Mouse (Mus musculus): ENCODE measurements around the gene Sorbs1. TPM values are rescaled to one million over a fixed set of nuclear protein-coding genes. Genes with fewer than 3 reads are reported as not detected.

The Sorbs1 gene
- polyA plus RNA-seq, 1 experiment from 2014 or later, result 35.7 TPM

DNA sequence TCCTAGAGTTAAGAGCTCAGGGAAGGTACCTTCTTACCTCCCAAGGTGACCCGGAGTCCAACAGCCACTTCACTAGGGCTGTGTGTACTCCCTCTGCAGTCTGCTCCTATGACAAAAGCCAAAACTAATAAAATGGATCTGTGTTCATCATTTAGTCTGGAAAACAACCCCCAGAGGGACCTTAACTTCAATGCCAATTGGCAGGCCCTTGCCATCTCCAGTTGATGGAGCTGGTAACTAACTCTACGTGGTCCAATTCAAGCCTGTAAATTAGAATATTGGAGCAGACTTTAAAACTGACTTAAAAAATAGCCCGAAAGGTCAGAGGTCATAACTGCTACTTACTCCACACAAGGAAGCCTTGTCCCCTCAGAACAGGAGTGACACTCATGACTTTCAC lies 45.3 kb downstream of the Sorbs1 start:
- no peak overlapping the region for H3K4me3 ChIP-seq (ENCODE audit: low read depth, low read length)
- WGBS, result 75% methylated on average over 3 of the region's 3 CpGs

GRCm38 (mm10) chr19:40467810-40468209 lies 45.8 kb downstream of the Sorbs1 start:
- WGBS, result 80% methylated on average over 9 of the region's 9 CpGs
- H3K4me2 ChIP-seq (ENCODE audit: low read depth, low read length), result no peak overlapping the region
- H3K27ac ChIP-seq (replicated peaks; ENCODE audit: low read depth, low read length), result no peak overlapping the region
- no peak overlapping the region for H3K4me3 ChIP-seq (ENCODE audit: low read depth, low read length)
- ATAC-seq (replicated peaks; ENCODE audit: insufficient number of reproducible peaks, low FRiP score, low TSS enrichment, low read depth) (no peak), DNase-seq (ENCODE audit: low spot score) (no peak)
- no peaks in the 10 kb centered on the region for H3K27me3 ChIP-seq (ENCODE audit: control insufficient read depth, insufficient read depth, low read length)
- no peaks in the 10 kb centered on the region for H3K9me3 ChIP-seq (replicated peaks; ENCODE audit: control insufficient read depth, low read length)
- H3K9ac ChIP-seq (replicated peaks; ENCODE audit: low read length), result no peak overlapping the region
- no peaks in the 10 kb centered on the region for H3K4me1 ChIP-seq (ENCODE audit: control insufficient read depth, insufficient read depth, low read length)
- no peaks in the 10 kb centered on the region; the same call in 1 of the 2 replicates for H3K36me3 ChIP-seq (replicated peaks; ENCODE audit: control insufficient read depth, insufficient read depth, low read depth, low read length)

More for the DNA sequence above, 45.3 kb downstream of the Sorbs1 start:
- H3K27ac ChIP-seq (replicated peaks; ENCODE audit: low read depth, low read length), result no peak overlapping the region
- no peak overlapping the region for H3K4me2 ChIP-seq (ENCODE audit: low read depth, low read length)
- H3K9ac ChIP-seq (replicated peaks; ENCODE audit: low read length), result no peak overlapping the region
- ATAC-seq (replicated peaks; ENCODE audit: insufficient number of reproducible peaks, low FRiP score, low TSS enrichment, low read depth) (no peak), DNase-seq (ENCODE audit: low spot score) (no peak)
- H3K27me3 ChIP-seq (ENCODE audit: control insufficient read depth, insufficient read depth, low read length), result no peaks in the 10 kb centered on the region
- no peaks in the 10 kb centered on the region for H3K9me3 ChIP-seq (replicated peaks; ENCODE audit: control insufficient read depth, low read length)
- no peaks in the 10 kb centered on the region; the same call in 1 of the 2 replicates for H3K36me3 ChIP-seq (replicated peaks; ENCODE audit: control insufficient read depth, insufficient read depth, low read depth, low read length)
- H3K4me1 ChIP-seq (ENCODE audit: control insufficient read depth, insufficient read depth, low read length), result no peaks in the 10 kb centered on the region

GRCm38 (mm10) chr19:40465339-40465738 lies 48.2 kb downstream of the Sorbs1 start:
- Histone ChIP-seq H3K27me3 (ENCODE audit: control insufficient read depth, insufficient read depth, low read length) (no peaks in the 10 kb centered on the region), H3K36me3 (replicated peaks; ENCODE audit: control insufficient read depth, insufficient read depth, low read depth, low read length) (no peaks in the 10 kb centered on the region; the same call in 1 of the 2 replicates), H3K27ac (replicated peaks; ENCODE audit: low read depth, low read length) (no peak overlapping the region), H3K4me2 (ENCODE audit: low read depth, low read length) (no peak overlapping the region), H3K9me3 (replicated peaks; ENCODE audit: control insufficient read depth, low read length) (no peaks in the 10 kb centered on the region), H3K4me3 (ENCODE audit: low read depth, low read length) (no peak overlapping the region), H3K9ac (replicated peaks; ENCODE audit: low read length) (no peak overlapping the region), H3K4me1 (ENCODE audit: control insufficient read depth, insufficient read depth, low read length) (no peaks in the 10 kb centered on the region)
- DNase-seq (ENCODE audit: low spot score), result no peak
- no peak for ATAC-seq (replicated peaks; ENCODE audit: insufficient number of reproducible peaks, low FRiP score, low TSS enrichment, low read depth)
- WGBS, result 77% methylated on average over 3 of the region's 3 CpGs

- Histone ChIP-seq H3K4me1 (ENCODE audit: control insufficient read depth, insufficient read depth, low read length) (no peaks in the 10 kb centered on the region), H3K9ac (replicated peaks; ENCODE audit: low read length) (no peak overlapping the region), H3K36me3 (replicated peaks; ENCODE audit: control insufficient read depth, insufficient read depth, low read depth, low read length) (no peaks in the 10 kb centered on the region; the same call in 1 of the 2 replicates), H3K4me3 (ENCODE audit: low read depth, low read length) (no peak overlapping the region), H3K27ac (replicated peaks; ENCODE audit: low read depth, low read length) (no peak overlapping the region), H3K27me3 (ENCODE audit: control insufficient read depth, insufficient read depth, low read length) (no peaks in the 10 kb centered on the region), H3K4me2 (ENCODE audit: low read depth, low read length) (no peak overlapping the region), H3K9me3 (replicated peaks; ENCODE audit: control insufficient read depth, low read length) (no peaks in the 10 kb centered on the region)
- WGBS, result 90% methylated on average over 9 of the region's 9 CpGs
- ATAC-seq (replicated peaks; ENCODE audit: insufficient number of reproducible peaks, low FRiP score, low TSS enrichment, low read depth), result no peak
- no peak for DNase-seq (ENCODE audit: low spot score)
Observed at GRCm38 (mm10) chr19:40464408-40464807, 49.2 kb downstream of the Sorbs1 start.

DNA sequence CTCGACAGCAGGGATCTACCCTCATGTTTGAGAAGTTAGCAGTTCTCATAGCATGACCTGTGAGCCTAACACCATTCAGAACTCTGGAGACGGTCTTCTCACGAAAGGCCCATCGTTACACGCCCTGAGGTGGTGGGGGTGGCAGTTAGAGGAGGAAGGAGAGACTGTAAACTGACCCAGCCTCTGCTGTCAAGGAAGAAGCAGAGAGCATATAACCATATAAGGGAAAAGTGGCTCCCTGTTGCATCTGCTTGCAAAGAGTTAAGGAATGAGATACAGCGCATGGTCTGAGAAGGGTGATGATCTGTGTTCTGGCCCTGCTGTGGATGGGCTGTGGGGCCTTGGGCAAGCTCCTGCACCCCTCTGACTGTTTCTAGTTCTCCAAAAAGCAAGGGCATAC lies 50.7 kb downstream of the Sorbs1 start:
- H3K4me1 ChIP-seq (ENCODE audit: control insufficient read depth, insufficient read depth, low read length), result no peaks in the 10 kb centered on the region
- H3K27me3 ChIP-seq (ENCODE audit: control insufficient read depth, insufficient read depth, low read length), result no peaks in the 10 kb centered on the region
- no peaks in the 10 kb centered on the region; the same call in 1 of the 2 replicates for H3K36me3 ChIP-seq (replicated peaks; ENCODE audit: control insufficient read depth, insufficient read depth, low read depth, low read length)
- no peak for ATAC-seq (replicated peaks; ENCODE audit: insufficient number of reproducible peaks, low FRiP score, low TSS enrichment, low read depth)
- no peak for DNase-seq (ENCODE audit: low spot score)
- H3K27ac ChIP-seq (replicated peaks; ENCODE audit: low read depth, low read length), result no peak overlapping the region
- H3K9ac ChIP-seq (replicated peaks; ENCODE audit: low read length), result no peak overlapping the region
- WGBS, result 26% methylated on average over 6 of the region's 6 CpGs
- no peak overlapping the region for H3K4me2 ChIP-seq (ENCODE audit: low read depth, low read length)
- H3K9me3 ChIP-seq (replicated peaks; ENCODE audit: control insufficient read depth, low read length), result no peaks in the 10 kb centered on the region
- no peak overlapping the region for H3K4me3 ChIP-seq (ENCODE audit: low read depth, low read length)

DNA sequence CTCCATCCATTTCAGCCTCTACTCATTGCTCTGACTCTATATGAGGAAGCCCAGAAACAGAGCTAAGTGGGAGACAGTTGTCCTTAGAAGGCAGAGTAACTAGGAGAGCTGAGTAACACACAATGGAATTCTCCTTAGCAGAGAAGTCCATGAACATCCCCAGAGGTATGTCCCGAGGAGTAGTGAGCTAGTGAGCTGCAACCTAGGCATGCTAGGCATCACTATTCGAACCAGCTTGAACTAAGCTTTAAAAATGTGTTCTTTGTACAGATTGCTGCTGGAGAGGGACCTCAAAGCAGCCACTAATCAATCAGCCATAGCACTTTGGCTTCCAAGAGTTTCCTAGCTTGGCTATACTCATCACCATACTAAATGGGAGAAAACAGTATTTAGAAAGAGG lies 51.1 kb downstream of the Sorbs1 start:
- no peaks in the 10 kb centered on the region; the same call in 1 of the 2 replicates for H3K36me3 ChIP-seq (replicated peaks; ENCODE audit: control insufficient read depth, insufficient read depth, low read depth, low read length)
- no peaks in the 10 kb centered on the region for H3K9me3 ChIP-seq (replicated peaks; ENCODE audit: control insufficient read depth, low read length)
- DNase-seq (ENCODE audit: low spot score), result no peak
- no peak overlapping the region for H3K9ac ChIP-seq (replicated peaks; ENCODE audit: low read length)
- 72% methylated on average over 2 of the region's 2 CpGs for WGBS
- H3K4me3 ChIP-seq (ENCODE audit: low read depth, low read length), result no peak overlapping the region
- H3K4me1 ChIP-seq (ENCODE audit: control insufficient read depth, insufficient read depth, low read length), result no peaks in the 10 kb centered on the region
- no peak overlapping the region for H3K4me2 ChIP-seq (ENCODE audit: low read depth, low read length)
- no peak for ATAC-seq (replicated peaks; ENCODE audit: insufficient number of reproducible peaks, low FRiP score, low TSS enrichment, low read depth)
- no peak overlapping the region for H3K27ac ChIP-seq (replicated peaks; ENCODE audit: low read depth, low read length)
- H3K27me3 ChIP-seq (ENCODE audit: control insufficient read depth, insufficient read depth, low read length), result no peaks in the 10 kb centered on the region

DNA sequence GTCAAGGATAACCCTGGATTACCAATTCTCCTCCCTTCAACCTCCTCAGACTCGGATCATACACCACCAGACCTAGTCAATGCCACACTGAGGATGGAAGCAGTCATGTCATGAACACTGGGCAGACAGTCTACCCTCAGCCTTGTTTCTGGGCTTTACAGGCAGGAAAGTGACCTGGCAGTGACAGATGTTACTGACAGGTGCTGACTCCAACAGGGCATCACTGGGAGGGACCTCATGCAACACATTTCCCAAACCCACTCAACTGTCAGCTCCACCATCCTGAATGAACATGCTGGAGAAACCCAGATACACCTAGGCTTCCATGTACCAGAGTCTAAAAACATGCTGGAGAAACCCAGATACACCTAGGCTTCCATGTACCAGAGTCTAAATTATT lies 51.9 kb downstream of the Sorbs1 start:
- Histone ChIP-seq H3K27me3 (ENCODE audit: control insufficient read depth, insufficient read depth, low read length) (no peaks in the 10 kb centered on the region), H3K4me2 (ENCODE audit: low read depth, low read length) (no peak overlapping the region), H3K4me3 (ENCODE audit: low read depth, low read length) (no peak overlapping the region), H3K4me1 (ENCODE audit: control insufficient read depth, insufficient read depth, low read length) (no peaks in the 10 kb centered on the region), H3K9ac (replicated peaks; ENCODE audit: low read length) (no peak overlapping the region), H3K36me3 (replicated peaks; ENCODE audit: control insufficient read depth, insufficient read depth, low read depth, low read length) (no peaks in the 10 kb centered on the region), H3K9me3 (replicated peaks; ENCODE audit: control insufficient read depth, low read length) (no peaks in the 10 kb centered on the region), H3K27ac (replicated peaks; ENCODE audit: low read depth, low read length) (no peak overlapping the region)
- ATAC-seq (replicated peaks; ENCODE audit: insufficient number of reproducible peaks, low FRiP score, low TSS enrichment, low read depth) (no peak), DNase-seq (ENCODE audit: low spot score) (no peak)
- WGBS, result 56% methylated on average over 1 of the region's 1 CpGs

DNA sequence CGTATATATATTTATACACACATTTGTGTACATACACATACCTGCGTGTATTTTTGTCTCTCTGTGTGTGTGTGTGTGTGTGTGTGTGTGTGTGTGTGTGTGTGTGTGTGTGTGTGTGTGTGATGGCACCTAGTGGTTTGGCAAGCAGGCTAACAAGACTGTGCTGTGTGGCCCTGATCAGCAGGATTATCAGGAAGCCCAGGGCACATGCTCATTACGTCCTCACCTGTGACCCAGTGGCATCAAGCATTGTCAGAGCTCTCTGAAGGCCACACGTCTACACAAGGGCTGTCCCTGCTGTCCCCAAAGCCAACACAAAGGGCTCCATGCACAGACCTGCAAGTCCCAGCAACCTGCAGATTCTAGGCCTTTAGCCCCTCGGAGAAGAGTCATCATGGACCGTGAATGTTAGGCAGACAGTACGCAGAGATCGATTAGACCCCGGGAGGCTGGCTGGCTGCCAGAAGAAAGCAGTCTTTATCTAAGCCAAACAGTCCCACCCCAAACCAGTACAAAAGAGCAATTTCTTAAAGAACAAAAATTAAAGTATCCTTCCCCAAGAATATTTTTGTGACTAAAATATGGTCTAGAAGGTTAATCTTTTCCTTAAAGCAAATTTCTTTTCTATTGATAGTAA lies 52.6 kb downstream of the Sorbs1 start:
- Histone ChIP-seq H3K27ac (replicated peaks; ENCODE audit: low read depth, low read length) (no peak overlapping the region), H3K9ac (replicated peaks; ENCODE audit: low read length) (no peak overlapping the region), H3K4me3 (ENCODE audit: low read depth, low read length) (no peak overlapping the region), H3K27me3 (ENCODE audit: control insufficient read depth, insufficient read depth, low read length) (no peaks in the 10 kb centered on the region), H3K4me1 (ENCODE audit: control insufficient read depth, insufficient read depth, low read length) (no peaks in the 10 kb centered on the region), H3K9me3 (replicated peaks; ENCODE audit: control insufficient read depth, low read length) (no peaks in the 10 kb centered on the region), H3K4me2 (ENCODE audit: low read depth, low read length) (no peak overlapping the region), H3K36me3 (replicated peaks; ENCODE audit: control insufficient read depth, insufficient read depth, low read depth, low read length) (no peaks in the 10 kb centered on the region)
- no peak for DNase-seq (ENCODE audit: low spot score)
- no peak for ATAC-seq (replicated peaks; ENCODE audit: insufficient number of reproducible peaks, low FRiP score, low TSS enrichment, low read depth)
- WGBS, result 65% methylated on average over 9 of the region's 9 CpGs
